Comparison of ENCODE assay signal across 28 mouse cellular contexts in the genomic region with DNA sequence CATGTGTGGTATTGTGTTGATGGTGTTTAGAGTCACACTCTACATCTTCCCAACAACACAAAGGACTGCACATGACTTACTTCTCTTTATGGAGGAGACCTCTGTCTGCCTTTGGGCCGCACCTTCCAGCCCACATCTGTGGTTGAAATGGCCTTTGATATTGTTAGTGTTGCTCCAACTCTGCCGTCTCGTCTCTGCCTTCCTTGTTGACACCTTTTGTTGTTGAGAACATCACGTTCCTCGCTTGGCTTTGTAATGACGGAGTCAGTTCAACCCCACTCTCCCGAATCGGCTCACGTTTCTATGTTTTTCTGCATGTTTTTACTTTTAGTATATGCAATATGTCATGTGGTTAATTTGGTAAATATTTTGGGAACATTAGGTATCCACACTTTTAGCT.
"Had no signal": no experiment of that assay in that cellular context is flagged by ENCODE, and none has a peak within 500 bp of the region (broad histone marks: within the 10 kb centered on the region; RNA-seq: fewer than 3 reads in every experiment).

No protein-coding gene starts in this region.

- H3K4me1 ChIP-seq: hindbrain, embryonic 10.5 days; intestine, embryonic 15.5 days; limb, embryonic 13.5 days; limb, embryonic 15.5 days had no signal

- H3K36me3 ChIP-seq: heart, embryonic 13.5 days; heart, embryonic 15.5 days; hindbrain, embryonic 10.5 days; hindbrain, embryonic 12.5 days; intestine, embryonic 15.5 days; limb, embryonic 13.5 days; limb, embryonic 15.5 days; liver, embryonic 12.5 days had no signal

- H3K9ac ChIP-seq: heart, embryonic 13.5 days; heart, embryonic 15.5 days; hindbrain, embryonic 12.5 days; hindbrain, embryonic 14.5 days; intestine, embryonic 15.5 days; limb, embryonic 13.5 days; limb, embryonic 15.5 days; liver, embryonic 12.5 days; liver, embryonic 14.5 days had no signal

- H3K4me3 ChIP-seq: gastrocnemius, adult 2 months; heart, adult 2 months; heart, embryonic 13.5 days; heart, embryonic 15.5 days; hindbrain, embryonic 10.5 days; hindbrain, embryonic 12.5 days; intestine, embryonic 15.5 days; layer of hippocampus, adult 2 months; limb, embryonic 13.5 days; limb, embryonic 15.5 days; liver, embryonic 12.5 days had no signal

- H3K27ac ChIP-seq: gastrocnemius, adult 2 months; heart, adult 2 months; heart, embryonic 13.5 days; heart, embryonic 15.5 days; hindbrain, embryonic 10.5 days; hindbrain, embryonic 12.5 days; hindbrain, embryonic 14.5 days; intestine, embryonic 15.5 days; layer of hippocampus, adult 2 months; limb, embryonic 13.5 days; limb, embryonic 15.5 days; liver, embryonic 12.5 days; liver, embryonic 14.5 days had no signal

- ATAC-seq: hindbrain, embryonic 16.5 days; inflammation-experienced regulatory T-cells, adult 6 months; intestine, embryonic 15.5 days; intestine, postnatal 0 days; liver, embryonic 12.5 days had no signal

- H3K27me3 ChIP-seq: heart, embryonic 13.5 days; heart, embryonic 15.5 days; hindbrain, embryonic 12.5 days; intestine, embryonic 15.5 days; limb, embryonic 13.5 days; limb, embryonic 15.5 days; liver, embryonic 12.5 days had no signal

- DNase-seq: gastrocnemius, adult 2 months; gastrocnemius, postnatal 10 days; gastrocnemius, postnatal 25 days; heart, adult 2 months; heart, postnatal 4 days; kidney, adult 18-20 months; kidney, adult 8-10 months; kidney, postnatal 10 days; kidney, postnatal 25 days; kidney, postnatal 4 days; layer of hippocampus, adult 9-11 months; layer of hippocampus, postnatal 36 days; left cerebral cortex, postnatal 4 days had no signal

- H3K4me2 ChIP-seq: heart, embryonic 11.5 days; heart, embryonic 13.5 days; heart, embryonic 15.5 days; hindbrain, embryonic 12.5 days; hindbrain, embryonic 14.5 days; intestine, embryonic 15.5 days; limb, embryonic 13.5 days; limb, embryonic 15.5 days; liver, embryonic 12.5 days had no signal

- H3K9me3 ChIP-seq: heart, embryonic 13.5 days; heart, embryonic 15.5 days; hindbrain, embryonic 10.5 days; hindbrain, embryonic 12.5 days; intestine, embryonic 15.5 days; limb, embryonic 13.5 days; limb, embryonic 15.5 days; liver, embryonic 12.5 days had no signal
